Mouse (Mus musculus): ENCODE measurements at regions not wholly inside any gene's neighbourhood (a gene's known extent, or its start where the extent isn't known, plus 50 kb on each side); places are given as distances from the start of the nearest gene placed in this dataset.

DNA sequence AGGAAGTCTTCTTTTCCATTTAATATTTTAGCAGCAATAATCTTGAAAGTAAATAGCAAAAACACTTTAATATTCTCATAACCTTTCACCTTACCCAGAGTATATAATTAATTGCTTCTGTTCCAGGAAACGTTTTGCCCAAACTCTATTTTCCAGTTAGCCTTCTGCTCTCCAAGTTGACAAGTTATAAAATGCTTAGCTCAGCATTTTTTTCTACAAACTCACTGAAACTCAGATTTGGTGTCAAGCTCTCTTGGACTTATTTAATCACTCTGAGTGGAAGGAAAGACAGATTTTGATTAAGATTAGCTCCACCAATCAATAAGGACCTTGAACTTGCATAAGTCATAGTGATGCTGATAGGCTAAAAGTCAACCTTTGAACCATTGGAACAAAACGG, 528.8 kb upstream of the Itga1 start:
- Histone ChIP-seq H3K4me3 (ENCODE audit: insufficient read depth, low read depth, low read length) (no peak overlapping the region), H3K4me1 (ENCODE audit: control insufficient read depth, insufficient read depth, low read length) (no peaks in the 10 kb centered on the region; the same call in 1 of the 2 replicates), H3K36me3 (ENCODE audit: control insufficient read depth, insufficient read depth, low read length) (no peaks in the 10 kb centered on the region), H3K27me3 (ENCODE audit: control insufficient read depth, insufficient read depth, low read length) (no peaks in the 10 kb centered on the region), H3K79me2 (ENCODE audit: control insufficient read depth, insufficient read depth, low read length) (no peaks in the 10 kb centered on the region), H3K9ac (ENCODE audit: low read depth, low read length) (no peak overlapping the region), H3K27ac (replicated peaks; ENCODE audit: insufficient read depth, low read depth, low read length) (no peak overlapping the region)
- peak; percentile 67 for DNase-seq (ENCODE audit: extremely low read depth, low read depth, low spot score)
- TF ChIP-seq CTCF (IDR thresholded peaks at IDR 0.05; ENCODE audit: low read depth, low read length): no peak
- no peak for TF ChIP-seq POLR2A (IDR thresholded peaks at IDR 0.05; ENCODE audit: extremely low read depth, insufficient read depth, low read length)
- 12% methylated on average over 2 of the region's 2 CpGs for WGBS

DNA sequence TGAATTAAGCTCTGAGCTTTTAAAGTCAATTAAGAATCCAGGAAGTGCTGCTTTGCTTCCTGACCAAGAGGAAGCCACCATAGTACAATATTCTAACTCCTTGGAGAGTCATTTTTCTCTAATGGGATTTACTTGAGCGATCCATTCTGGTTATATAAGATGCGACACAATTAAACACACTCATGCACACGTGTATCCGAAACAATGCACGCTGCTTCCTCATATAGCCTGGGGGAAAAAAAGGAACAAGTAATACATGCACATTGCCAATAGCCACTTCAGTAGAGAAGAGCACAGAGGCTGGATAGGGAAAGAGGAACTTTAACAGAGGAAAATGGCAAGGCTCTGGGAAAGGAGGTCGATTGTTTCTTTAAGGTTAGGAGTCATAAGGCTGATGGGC, 511.4 kb upstream of the Itga1 start:
- 85% methylated on average over 6 of the region's 6 CpGs for WGBS
- H3K9ac ChIP-seq (ENCODE audit: low read depth, low read length): no peak overlapping the region

DNA sequence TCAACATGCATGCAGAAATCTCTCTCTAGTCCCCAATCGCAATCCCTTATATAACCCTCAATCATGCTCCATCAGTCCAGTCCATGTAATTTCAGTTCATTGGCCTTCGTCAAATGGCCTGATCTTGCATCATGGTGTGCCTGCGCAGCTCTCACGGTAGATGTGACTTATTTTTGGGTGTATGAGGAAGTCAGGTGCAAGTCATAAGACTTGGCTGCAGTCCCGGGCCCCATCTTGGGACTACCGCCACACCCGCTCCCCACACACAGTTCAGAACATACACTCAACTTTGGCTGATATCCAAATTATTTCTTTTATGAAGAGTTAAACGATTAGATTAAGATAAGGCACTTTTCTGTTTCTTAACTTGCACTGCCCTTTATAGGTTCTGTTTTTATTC, 504.7 kb upstream of the Itga1 start:
- Histone ChIP-seq H3K9ac (ENCODE audit: low read depth, low read length) (no peak overlapping the region), H3K4me3 (ENCODE audit: insufficient read depth, low read depth, low read length) (no peak overlapping the region), H3K79me2 (ENCODE audit: control insufficient read depth, insufficient read depth, low read length) (no peaks in the 10 kb centered on the region), H3K4me1 (ENCODE audit: control insufficient read depth, insufficient read depth, low read length) (no peaks in the 10 kb centered on the region), H3K36me3 (ENCODE audit: control insufficient read depth, insufficient read depth, low read length) (no peaks in the 10 kb centered on the region), H3K27me3 (ENCODE audit: control insufficient read depth, insufficient read depth, low read length) (no peaks in the 10 kb centered on the region), H3K27ac (replicated peaks; ENCODE audit: insufficient read depth, low read depth, low read length) (no peak overlapping the region)
- no peak for DNase-seq (ENCODE audit: extremely low read depth, low read depth, low spot score)
- no peak for TF ChIP-seq CTCF (IDR thresholded peaks at IDR 0.05; ENCODE audit: low read depth, low read length)
- 89% methylated on average over 8 of the region's 8 CpGs for WGBS

More for the DNA sequence above, 511.4 kb upstream of the Itga1 start:
- no peaks in the 10 kb centered on the region for H3K27me3 ChIP-seq (ENCODE audit: control insufficient read depth, insufficient read depth, low read length)
- H3K36me3 ChIP-seq (ENCODE audit: control insufficient read depth, insufficient read depth, low read length): no peaks in the 10 kb centered on the region
- no peaks in the 10 kb centered on the region for H3K4me1 ChIP-seq (ENCODE audit: control insufficient read depth, insufficient read depth, low read length)
- TF ChIP-seq CTCF (IDR thresholded peaks at IDR 0.05; ENCODE audit: low read depth, low read length) (no peak), POLR2A (IDR thresholded peaks at IDR 0.05; ENCODE audit: extremely low read depth, insufficient read depth, low read length) (no peak)
- H3K79me2 ChIP-seq (ENCODE audit: control insufficient read depth, insufficient read depth, low read length): no peaks in the 10 kb centered on the region
- no peak for DNase-seq (ENCODE audit: extremely low read depth, low read depth, low spot score)
- no peak overlapping the region for H3K4me3 ChIP-seq (ENCODE audit: insufficient read depth, low read depth, low read length)
- no peak overlapping the region for H3K27ac ChIP-seq (replicated peaks; ENCODE audit: insufficient read depth, low read depth, low read length)

DNA sequence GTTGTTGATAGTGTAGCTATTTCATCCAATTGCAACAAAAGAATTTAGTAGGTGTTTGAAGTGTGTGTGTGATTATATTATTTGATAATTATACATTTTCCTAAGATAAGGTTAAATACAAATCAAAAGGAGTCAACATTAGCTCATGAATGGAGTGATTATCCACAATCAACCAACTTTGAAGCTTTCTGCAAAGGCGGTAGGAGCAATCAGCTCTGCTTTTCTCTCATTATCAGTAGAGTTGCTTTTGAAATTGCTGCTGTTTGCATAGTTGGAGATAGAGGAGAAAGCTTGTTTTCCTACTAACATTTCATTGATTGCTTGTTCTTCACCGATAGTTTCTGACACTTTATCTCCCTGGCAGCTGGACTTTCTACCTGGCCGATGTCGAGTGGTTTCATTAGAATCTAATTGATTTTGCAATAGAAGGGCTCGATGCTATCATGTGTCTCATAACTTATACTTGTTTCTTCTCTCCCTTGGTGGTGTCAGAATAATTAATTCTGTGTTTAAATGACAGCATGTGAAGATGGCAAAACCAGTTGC, 493.4 kb upstream of the Itga1 start:
- 17% methylated on average over 5 of the region's 5 CpGs for WGBS
- Histone ChIP-seq H3K27ac (replicated peaks; ENCODE audit: insufficient read depth, low read depth, low read length) (no peak overlapping the region), H3K36me3 (ENCODE audit: control insufficient read depth, insufficient read depth, low read length) (no peaks in the 10 kb centered on the region), H3K27me3 (ENCODE audit: control insufficient read depth, insufficient read depth, low read length) (no peaks in the 10 kb centered on the region), H3K79me2 (ENCODE audit: control insufficient read depth, insufficient read depth, low read length) (no peaks in the 10 kb centered on the region), H3K4me1 (ENCODE audit: control insufficient read depth, insufficient read depth, low read length) (no peaks in the 10 kb centered on the region; the same call in 1 of the 2 replicates), H3K9ac (ENCODE audit: low read depth, low read length) (no peak overlapping the region), H3K4me3 (ENCODE audit: insufficient read depth, low read depth, low read length) (no peak overlapping the region)
- peak; percentile 92 for DNase-seq (ENCODE audit: extremely low read depth, low read depth, low spot score)
- TF ChIP-seq POLR2A (IDR thresholded peaks at IDR 0.05; ENCODE audit: extremely low read depth, insufficient read depth, low read length): no peak

DNA sequence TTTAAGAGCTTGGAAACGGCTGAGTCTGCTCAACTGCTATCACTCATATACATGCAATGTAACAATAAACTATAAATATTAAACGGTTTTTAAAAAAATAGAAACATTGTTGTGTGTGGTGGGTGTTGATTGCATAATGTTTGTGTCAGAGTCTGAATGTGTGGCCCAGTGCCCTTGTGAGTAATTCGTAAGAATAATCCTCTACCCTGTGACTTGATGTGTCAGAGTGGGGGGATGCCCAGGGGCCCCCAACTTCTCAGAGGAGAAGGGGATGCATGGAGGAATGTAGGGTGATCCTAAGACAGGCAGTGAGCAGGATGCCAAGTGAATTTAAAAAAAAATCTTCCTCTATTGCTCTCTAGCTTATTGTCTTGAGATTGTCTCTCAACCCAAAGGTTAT, 474.2 kb upstream of the Itga1 start:
- Histone ChIP-seq H3K27me3 (ENCODE audit: control insufficient read depth, insufficient read depth, low read length) (no peaks in the 10 kb centered on the region), H3K79me2 (ENCODE audit: control insufficient read depth, insufficient read depth, low read length) (no peaks in the 10 kb centered on the region), H3K4me3 (ENCODE audit: insufficient read depth, low read depth, low read length) (no peak overlapping the region), H3K27ac (replicated peaks; ENCODE audit: insufficient read depth, low read depth, low read length) (no peak overlapping the region), H3K36me3 (ENCODE audit: control insufficient read depth, insufficient read depth, low read length) (no peaks in the 10 kb centered on the region), H3K9ac (ENCODE audit: low read depth, low read length) (no peak overlapping the region), H3K4me1 (ENCODE audit: control insufficient read depth, insufficient read depth, low read length) (no peaks in the 10 kb centered on the region)
- TF ChIP-seq CTCF (IDR thresholded peaks at IDR 0.05; ENCODE audit: low read depth, low read length) (no peak), POLR2A (IDR thresholded peaks at IDR 0.05; ENCODE audit: extremely low read depth, insufficient read depth, low read length) (no peak)
- 72% methylated on average over 3 of the region's 3 CpGs for WGBS
- no peak for DNase-seq (ENCODE audit: extremely low read depth, low read depth, low spot score)

DNA sequence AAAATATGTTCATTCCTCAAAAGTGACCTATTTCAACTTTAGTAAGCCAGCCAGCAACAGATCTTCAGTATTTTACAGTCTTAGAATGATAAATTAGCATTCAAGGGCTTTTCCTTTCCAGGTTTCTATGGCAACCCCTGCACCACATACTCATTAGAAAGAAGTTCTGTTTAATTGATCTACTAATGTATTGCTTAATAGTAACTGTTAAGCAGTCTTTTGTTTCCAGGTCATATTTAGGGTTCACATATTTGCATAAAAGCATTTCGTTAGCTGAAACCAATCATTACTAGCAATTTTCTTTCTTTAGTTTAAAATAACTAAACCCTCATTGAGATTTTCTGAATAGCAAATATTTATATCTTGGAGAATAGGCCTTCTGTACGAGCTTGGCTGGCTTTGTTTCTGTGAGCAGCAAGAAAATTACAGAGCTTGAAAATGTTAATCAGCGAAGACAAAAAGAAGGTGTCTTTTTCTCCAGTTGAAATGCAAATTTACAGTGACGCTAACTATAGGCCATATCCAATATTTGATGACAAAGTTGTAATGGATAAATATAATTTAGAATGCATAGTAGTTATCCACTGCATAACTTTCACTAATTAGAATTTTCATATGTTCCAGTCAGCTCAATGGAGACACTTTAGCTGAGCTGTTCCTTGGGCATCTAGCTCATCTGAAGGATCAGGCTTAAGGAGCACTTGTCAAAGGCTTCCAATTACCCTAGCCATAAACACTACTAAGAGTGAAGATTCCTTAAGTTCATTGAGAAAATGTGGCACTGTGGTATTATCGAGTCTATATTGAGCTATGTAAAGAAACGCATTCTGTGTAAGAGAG, 473.5 kb upstream of the Itga1 start:
- WGBS: 85% methylated on average over 6 of the region's 6 CpGs
- H3K27me3 ChIP-seq (ENCODE audit: control insufficient read depth, insufficient read depth, low read length): no peaks in the 10 kb centered on the region
- TF ChIP-seq POLR2A (IDR thresholded peaks at IDR 0.05; ENCODE audit: extremely low read depth, insufficient read depth, low read length) (no peak), CTCF (IDR thresholded peaks at IDR 0.05; ENCODE audit: low read depth, low read length) (no peak)
- no peaks in the 10 kb centered on the region for H3K4me1 ChIP-seq (ENCODE audit: control insufficient read depth, insufficient read depth, low read length)
- no peak overlapping the region for H3K4me3 ChIP-seq (ENCODE audit: insufficient read depth, low read depth, low read length)
- H3K27ac ChIP-seq (replicated peaks; ENCODE audit: insufficient read depth, low read depth, low read length): no peak overlapping the region
- H3K36me3 ChIP-seq (ENCODE audit: control insufficient read depth, insufficient read depth, low read length): no peaks in the 10 kb centered on the region
- no peak for DNase-seq (ENCODE audit: extremely low read depth, low read depth, low spot score)
- H3K79me2 ChIP-seq (ENCODE audit: control insufficient read depth, insufficient read depth, low read length): no peaks in the 10 kb centered on the region
- no peak overlapping the region for H3K9ac ChIP-seq (ENCODE audit: low read depth, low read length)

All from liver, adult 2 months (tissue).